Mouse (Mus musculus) urinary bladder, postnatal 10 days (tissue): Measurements from ENCODE around the gene F11r.
A peak's percentile ranks its signal among the peaks of the same experiment; 100 is the strongest.
"Not testable (repeated sequence)": the region's sequence is repeated elsewhere in the genome, so short reads cannot be mapped to it uniquely, and the experiment has no call there.

Source experiments
- DNase-seq: peaks from one replicate; pipeline ENCODE4 v3.0.0; 2022; ENCODE audit warnings: low spot score

F11r gene

GRCm38 (mm10) chr1:171470896-171471295 is 33.6 kb downstream of the F11r start:
- no peak for DNase-seq

- no peak for DNase-seq
Observed at GRCm38 (mm10) chr1:171471452-171471851, 34.1 kb downstream of the F11r start.

GRCm38 (mm10) chr1:171471941-171472340 is 34.6 kb downstream of the F11r start:
- DNase-seq: not testable (repeated sequence)

- DNase-seq: no peak
Observed at GRCm38 (mm10) chr1:171473506-171473905, 36.2 kb downstream of the F11r start.

- DNase-seq: no peak
Observed at GRCm38 (mm10) chr1:171473920-171474640, 36.7 kb downstream of the F11r start.

- no peak for DNase-seq
Observed at GRCm38 (mm10) chr1:171477123-171477522, 39.8 kb downstream of the F11r start.

GRCm38 (mm10) chr1:171477758-171478545 is 40.6 kb downstream of the F11r start:
- no peak for DNase-seq

- no peak for DNase-seq
Observed at GRCm38 (mm10) chr1:171478968-171479367, 41.6 kb downstream of the F11r start.

- no peak for DNase-seq
Observed at GRCm38 (mm10) chr1:171494241-171494640, 56.9 kb downstream of the F11r start.

- DNase-seq: no peak
Observed at GRCm38 (mm10) chr1:171495371-171495770, 58.0 kb downstream of the F11r start.

- no peak for DNase-seq
Observed at GRCm38 (mm10) chr1:171499856-171500255, 62.5 kb downstream of the F11r start.

GRCm38 (mm10) chr1:171501016-171501610 is 63.8 kb downstream of the F11r start:
- no peak for DNase-seq

- no peak for DNase-seq
Observed at GRCm38 (mm10) chr1:171501636-171502080, 64.3 kb downstream of the F11r start.

- no peak for DNase-seq
Observed at GRCm38 (mm10) chr1:171502388-171503249, 65.3 kb downstream of the F11r start.

GRCm38 (mm10) chr1:171503250-171503591 is 65.9 kb downstream of the F11r start, which contains the start of gene Alyref2:
Alyref2 (plus strand) TSS chr1:171503478.
- DNase-seq: peak; percentile 83

- no peak for DNase-seq
Observed at GRCm38 (mm10) chr1:171503592-171504291, 66.4 kb downstream of the F11r start.

GRCm38 (mm10) chr1:171504586-171504985 is 67.3 kb downstream of the F11r start:
- no peak for DNase-seq

GRCm38 (mm10) chr1:171513234-171513633 is 75.9 kb downstream of the F11r start:
- DNase-seq: no peak

GRCm38 (mm10) chr1:171513760-171514159 is 76.4 kb downstream of the F11r start:
- DNase-seq: no peak
